Mouse (Mus musculus): ENCODE data around the gene Cep164. TPM values are rescaled to one million over a fixed set of nuclear protein-coding genes. Genes with fewer than 3 reads are reported as not detected.
A peak's percentile ranks its signal among the peaks of the same experiment; 100 is the strongest.

The Cep164 gene
- polyA plus RNA-seq, 1 experiment from 2014 or later, result 11.8 TPM

DNA sequence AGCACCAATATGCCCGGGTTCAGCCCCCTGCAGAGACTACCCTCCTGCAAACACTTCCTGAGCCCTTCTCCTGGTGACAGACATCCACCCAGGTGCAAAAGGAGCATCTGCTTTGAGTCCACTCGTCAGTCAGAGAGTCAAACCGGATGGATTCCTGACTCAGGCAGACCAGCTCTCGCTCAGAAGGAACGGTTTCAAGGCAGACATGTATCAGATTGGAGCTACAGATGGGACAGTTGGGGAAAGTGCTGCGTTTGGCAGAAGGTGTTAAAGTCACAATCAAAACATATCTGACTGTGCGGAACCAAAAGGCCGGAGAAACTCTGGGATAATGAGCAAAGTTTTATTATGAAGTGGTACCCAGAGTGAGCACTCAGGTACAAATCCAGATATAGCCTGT, 29.1 kb downstream of the Cep164 start:
- H3K4me1 ChIP-seq (ENCODE audit: control insufficient read depth, insufficient read depth, low read length), result peaks cover 6% of the 10 kb centered on the region; the same call in 1 of the 2 replicates
- no peak overlapping the region for H3K4me2 ChIP-seq (ENCODE audit: low read depth, low read length)
- H3K27me3 ChIP-seq (ENCODE audit: control insufficient read depth, insufficient read depth, low read length), result no peaks in the 10 kb centered on the region
- H3K9me3 ChIP-seq (ENCODE audit: control insufficient read depth, low read length), result no peaks in the 10 kb centered on the region
- 80% methylated on average over 8 of the region's 8 CpGs for WGBS
- H3K4me3 ChIP-seq (ENCODE audit: low read depth, low read length), result no peak overlapping the region
- ATAC-seq (ENCODE audit: low read depth), result no peak
- H3K36me3 ChIP-seq (ENCODE audit: control insufficient read depth, insufficient read depth, low read length), result peaks cover 4% of the 10 kb centered on the region; the same call in 1 of the 2 replicates
- H3K27ac ChIP-seq (ENCODE audit: low read depth, low read length), result no peak overlapping the region
- H3K9ac ChIP-seq (replicated peaks; ENCODE audit: low read depth, low read length), result no peak overlapping the region

DNA sequence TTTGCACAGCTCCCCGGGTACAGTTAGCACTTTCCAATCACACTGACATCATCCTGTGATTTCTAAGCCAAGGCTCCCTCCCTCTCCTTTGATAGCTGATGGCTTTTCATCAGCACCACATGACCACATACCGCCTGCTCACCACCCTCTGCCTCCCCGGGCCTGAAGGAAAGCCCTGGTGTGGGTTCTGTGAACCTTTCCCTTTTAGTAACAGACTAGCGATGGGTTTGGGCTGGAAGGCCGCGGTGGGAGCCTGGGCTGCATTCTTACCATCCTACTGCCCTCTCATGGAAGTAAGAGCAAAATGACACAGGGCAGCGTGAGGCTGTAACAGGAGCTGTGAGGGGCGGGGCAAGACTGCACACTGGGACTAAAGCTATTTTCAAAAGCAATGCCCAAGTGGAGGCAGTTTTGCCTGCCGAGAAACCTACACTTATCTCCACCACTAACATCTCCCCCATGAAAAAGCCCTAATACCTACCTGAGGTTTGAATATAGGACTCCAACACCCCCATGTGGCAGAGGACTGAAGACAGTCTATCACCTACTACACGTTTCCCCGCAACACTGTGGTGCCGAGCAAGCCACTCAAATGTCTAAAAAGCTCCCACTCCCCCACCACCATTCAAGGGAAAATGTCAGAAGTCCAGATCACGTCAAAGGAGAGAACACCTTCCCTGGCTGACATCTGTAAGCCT, 29.9 kb downstream of the Cep164 start:
- 18% methylated on average over 13 of the region's 13 CpGs for WGBS
- ATAC-seq (ENCODE audit: low read depth), result peak; percentile 86; the same call in 1 of the 2 replicates
- no peak overlapping the region; the same call in 1 of the 2 replicates for H3K9ac ChIP-seq (replicated peaks; ENCODE audit: low read depth, low read length)

GRCm38 (mm10) chr9:45797271-45797670, 31.2 kb downstream of the Cep164 start:
- H3K9ac ChIP-seq (replicated peaks; ENCODE audit: low read depth, low read length), result no peak overlapping the region
- ATAC-seq (ENCODE audit: low read depth), result no peak
- no peak overlapping the region for H3K27ac ChIP-seq (ENCODE audit: low read depth, low read length)
- peaks cover 4% of the 10 kb centered on the region for H3K36me3 ChIP-seq (ENCODE audit: control insufficient read depth, insufficient read depth, low read length)
- no peak overlapping the region for H3K4me2 ChIP-seq (ENCODE audit: low read depth, low read length)
- no peak overlapping the region for H3K4me3 ChIP-seq (ENCODE audit: low read depth, low read length)
- no peaks in the 10 kb centered on the region for H3K9me3 ChIP-seq (ENCODE audit: control insufficient read depth, low read length)
- peaks cover 6% of the 10 kb centered on the region; the same call in 1 of the 2 replicates for H3K4me1 ChIP-seq (ENCODE audit: control insufficient read depth, insufficient read depth, low read length)
- no peaks in the 10 kb centered on the region for H3K27me3 ChIP-seq (ENCODE audit: control insufficient read depth, insufficient read depth, low read length)
- WGBS, result 76% methylated on average over 3 of the region's 3 CpGs

More for the DNA sequence above, 29.9 kb downstream of the Cep164 start:
- Histone ChIP-seq H3K27me3 (ENCODE audit: control insufficient read depth, insufficient read depth, low read length) (no peaks in the 10 kb centered on the region), H3K4me3 (ENCODE audit: low read depth, low read length) (no peak overlapping the region), H3K4me1 (ENCODE audit: control insufficient read depth, insufficient read depth, low read length) (peaks cover 6% of the 10 kb centered on the region; the same call in 1 of the 2 replicates), H3K9me3 (ENCODE audit: control insufficient read depth, low read length) (no peaks in the 10 kb centered on the region), H3K27ac (ENCODE audit: low read depth, low read length) (peak overlapping the region; percentile 67), H3K36me3 (ENCODE audit: control insufficient read depth, insufficient read depth, low read length) (peaks cover 4% of the 10 kb centered on the region; the same call in 1 of the 2 replicates), H3K4me2 (ENCODE audit: low read depth, low read length) (no peak overlapping the region)

DNA sequence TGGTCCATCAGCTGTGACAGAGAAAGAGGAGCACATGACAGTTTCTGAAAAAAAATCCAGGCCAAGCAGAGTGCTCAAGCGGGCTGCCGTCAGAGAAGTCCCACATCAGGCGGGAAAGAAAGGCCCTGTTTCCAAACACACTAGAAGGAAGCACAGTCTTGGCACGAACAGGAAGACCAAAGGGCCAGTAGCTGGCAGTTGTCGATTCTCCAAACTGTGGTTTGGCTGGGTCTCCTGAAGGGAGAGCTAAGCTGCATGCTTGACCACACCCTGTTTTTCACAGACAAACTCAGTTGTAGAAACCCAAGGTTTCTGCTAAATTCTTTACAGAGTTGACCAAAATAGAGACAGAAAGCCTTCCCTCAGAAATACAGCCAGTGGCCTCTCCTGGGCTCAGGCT, 32.8 kb downstream of the Cep164 start:
- 91% methylated on average over 5 of the region's 5 CpGs for WGBS
- Histone ChIP-seq H3K4me3 (ENCODE audit: low read depth, low read length) (no peak overlapping the region), H3K4me2 (ENCODE audit: low read depth, low read length) (no peak overlapping the region), H3K9ac (replicated peaks; ENCODE audit: low read depth, low read length) (no peak overlapping the region), H3K27me3 (ENCODE audit: control insufficient read depth, insufficient read depth, low read length) (no peaks in the 10 kb centered on the region), H3K9me3 (ENCODE audit: control insufficient read depth, low read length) (no peaks in the 10 kb centered on the region), H3K36me3 (ENCODE audit: control insufficient read depth, insufficient read depth, low read length) (peaks cover 2% of the 10 kb centered on the region), H3K27ac (ENCODE audit: low read depth, low read length) (no peak overlapping the region), H3K4me1 (ENCODE audit: control insufficient read depth, insufficient read depth, low read length) (peaks cover 6% of the 10 kb centered on the region; the same call in 1 of the 2 replicates)
- no peak for ATAC-seq (ENCODE audit: low read depth)

DNA sequence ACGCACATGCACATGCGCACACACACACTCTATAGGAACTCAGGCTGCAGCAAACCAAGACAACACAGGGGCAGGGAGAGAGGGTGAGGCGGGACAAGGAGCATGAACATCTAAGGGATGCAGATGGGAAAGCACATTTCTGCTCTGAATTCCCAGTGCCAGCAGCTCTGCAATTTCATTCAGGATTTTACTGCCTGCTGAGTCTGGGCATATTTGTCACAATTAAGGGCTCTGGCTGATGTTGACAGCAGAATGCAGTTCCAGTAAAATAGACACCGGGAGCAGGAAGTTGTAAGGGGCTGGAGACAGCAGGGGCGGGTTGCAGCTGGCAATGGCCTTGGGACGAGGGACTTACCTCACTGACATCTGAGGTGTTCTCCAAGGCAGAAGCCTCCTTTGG, 34.8 kb downstream of the Cep164 start:
- Histone ChIP-seq H3K9ac (replicated peaks; ENCODE audit: low read depth, low read length) (no peak overlapping the region), H3K4me3 (ENCODE audit: low read depth, low read length) (no peak overlapping the region), H3K4me2 (ENCODE audit: low read depth, low read length) (no peak overlapping the region), H3K27me3 (ENCODE audit: control insufficient read depth, insufficient read depth, low read length) (no peaks in the 10 kb centered on the region), H3K4me1 (ENCODE audit: control insufficient read depth, insufficient read depth, low read length) (peaks cover 6% of the 10 kb centered on the region; the same call in 1 of the 2 replicates), H3K9me3 (ENCODE audit: control insufficient read depth, low read length) (no peaks in the 10 kb centered on the region), H3K36me3 (ENCODE audit: control insufficient read depth, insufficient read depth, low read length) (no peaks in the 10 kb centered on the region; the same call in 1 of the 2 replicates), H3K27ac (ENCODE audit: low read depth, low read length) (peak overlapping the region; percentile 55)
- ATAC-seq (ENCODE audit: low read depth), result peak; percentile 59; the same call in 1 of the 2 replicates
- WGBS, result 74% methylated on average over 6 of the region's 6 CpGs

DNA sequence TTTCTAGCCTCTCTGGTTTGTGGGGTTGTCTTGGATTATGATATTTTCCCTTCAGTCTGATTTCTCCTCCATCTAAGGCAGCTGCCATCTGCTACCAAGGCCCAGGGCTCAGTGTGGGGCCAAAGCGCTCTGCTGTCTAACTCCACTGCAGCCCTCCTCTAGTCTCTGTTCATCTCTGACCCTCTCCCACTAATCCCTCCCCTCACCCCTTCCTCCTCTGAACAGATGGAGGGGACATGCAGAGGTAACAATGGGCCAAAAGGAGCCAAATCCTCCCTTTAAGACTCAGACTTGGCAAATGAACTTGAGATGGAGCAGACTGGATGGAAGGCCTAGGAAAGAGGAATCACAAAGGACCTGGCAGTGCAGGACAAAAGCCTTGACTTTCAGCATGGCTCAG, 36.3 kb downstream of the Cep164 start:
- no peaks in the 10 kb centered on the region; the same call in 1 of the 2 replicates for H3K36me3 ChIP-seq (ENCODE audit: control insufficient read depth, insufficient read depth, low read length)
- ATAC-seq (ENCODE audit: low read depth), result no peak
- H3K9ac ChIP-seq (replicated peaks; ENCODE audit: low read depth, low read length), result no peak overlapping the region
- no peaks in the 10 kb centered on the region for H3K9me3 ChIP-seq (ENCODE audit: control insufficient read depth, low read length)
- WGBS, result 83% methylated on average over 1 of the region's 1 CpGs
- H3K4me3 ChIP-seq (ENCODE audit: low read depth, low read length), result no peak overlapping the region
- H3K4me2 ChIP-seq (ENCODE audit: low read depth, low read length), result no peak overlapping the region
- no peak overlapping the region for H3K27ac ChIP-seq (ENCODE audit: low read depth, low read length)
- no peaks in the 10 kb centered on the region for H3K27me3 ChIP-seq (ENCODE audit: control insufficient read depth, insufficient read depth, low read length)
- H3K4me1 ChIP-seq (ENCODE audit: control insufficient read depth, insufficient read depth, low read length), result no peaks in the 10 kb centered on the region

GRCm38 (mm10) chr9:45791456-45792142, 36.9 kb downstream of the Cep164 start:
- no peak overlapping the region for H3K4me3 ChIP-seq (ENCODE audit: low read depth, low read length)
- no peaks in the 10 kb centered on the region for H3K9me3 ChIP-seq (ENCODE audit: control insufficient read depth, low read length)
- ATAC-seq (ENCODE audit: low read depth), result no peak
- WGBS, result 82% methylated on average over 8 of the region's 8 CpGs
- no peak overlapping the region for H3K9ac ChIP-seq (replicated peaks; ENCODE audit: low read depth, low read length)
- no peak overlapping the region for H3K4me2 ChIP-seq (ENCODE audit: low read depth, low read length)
- H3K27ac ChIP-seq (ENCODE audit: low read depth, low read length), result no peak overlapping the region
- H3K36me3 ChIP-seq (ENCODE audit: control insufficient read depth, insufficient read depth, low read length), result no peaks in the 10 kb centered on the region; the same call in 1 of the 2 replicates
- H3K27me3 ChIP-seq (ENCODE audit: control insufficient read depth, insufficient read depth, low read length), result no peaks in the 10 kb centered on the region
- no peaks in the 10 kb centered on the region for H3K4me1 ChIP-seq (ENCODE audit: control insufficient read depth, insufficient read depth, low read length)

- ATAC-seq (ENCODE audit: low read depth), result no peak
- Histone ChIP-seq H3K4me1 (ENCODE audit: control insufficient read depth, insufficient read depth, low read length) (peaks cover 5% of the 10 kb centered on the region; the same call in 1 of the 2 replicates), H3K27ac (ENCODE audit: low read depth, low read length) (no peak overlapping the region), H3K27me3 (ENCODE audit: control insufficient read depth, insufficient read depth, low read length) (no peaks in the 10 kb centered on the region), H3K36me3 (ENCODE audit: control insufficient read depth, insufficient read depth, low read length) (no peaks in the 10 kb centered on the region; the same call in 1 of the 2 replicates), H3K9ac (replicated peaks; ENCODE audit: low read depth, low read length) (no peak overlapping the region), H3K4me3 (ENCODE audit: low read depth, low read length) (no peak overlapping the region), H3K9me3 (ENCODE audit: control insufficient read depth, low read length) (no peaks in the 10 kb centered on the region), H3K4me2 (ENCODE audit: low read depth, low read length) (no peak overlapping the region)
- WGBS, result 72% methylated on average over 5 of the region's 5 CpGs
Observed at GRCm38 (mm10) chr9:45788405-45788804, 40.1 kb downstream of the Cep164 start.

GRCm38 (mm10) chr9:45787547-45787946, 40.9 kb downstream of the Cep164 start:
- H3K4me2 ChIP-seq (ENCODE audit: low read depth, low read length), result no peak overlapping the region
- no peak for ATAC-seq (ENCODE audit: low read depth)
- H3K9me3 ChIP-seq (ENCODE audit: control insufficient read depth, low read length), result no peaks in the 10 kb centered on the region
- no peaks in the 10 kb centered on the region for H3K27me3 ChIP-seq (ENCODE audit: control insufficient read depth, insufficient read depth, low read length)
- H3K4me1 ChIP-seq (ENCODE audit: control insufficient read depth, insufficient read depth, low read length), result peaks cover 5% of the 10 kb centered on the region; the same call in 1 of the 2 replicates
- H3K27ac ChIP-seq (ENCODE audit: low read depth, low read length), result no peak overlapping the region
- WGBS, result 86% methylated on average over 6 of the region's 6 CpGs
- no peak overlapping the region for H3K4me3 ChIP-seq (ENCODE audit: low read depth, low read length)
- no peak overlapping the region for H3K9ac ChIP-seq (replicated peaks; ENCODE audit: low read depth, low read length)
- no peaks in the 10 kb centered on the region; the same call in 1 of the 2 replicates for H3K36me3 ChIP-seq (ENCODE audit: control insufficient read depth, insufficient read depth, low read length)

Measured in neural tube, embryonic 14.5 days (tissue).